Mouse (Mus musculus): ENCODE data around the gene Ipo7. TPM values are rescaled to one million over a fixed set of nuclear protein-coding genes. Genes with fewer than 3 reads are reported as not detected.
A peak's percentile ranks its signal among the peaks of the same experiment; 100 is the strongest.

The Ipo7 gene
- polyA plus RNA-seq, 1 experiment from 2014 or later, result 44.5 TPM

GRCm38 (mm10) chr7:110083386-110084165 is 65.5 kb downstream of the Ipo7 start:
- 65% methylated on average over 13 of the region's 13 CpGs for WGBS
- Histone ChIP-seq H3K4me3 (replicated peaks) (no peak overlapping the region), H3K9ac (replicated peaks) (no peak overlapping the region), H3K4me1 (replicated peaks) (0 out of 2 replicates have a peak, but pooled peaks cover 4% of the 10 kb centered on the region), H3K4me2 (replicated peaks) (no peak overlapping the region), H3K27ac (peak overlapping the region; percentile 59), H3K36me3 (peaks cover 91% of the 10 kb centered on the region), H3K27me3 (no peaks in the 10 kb centered on the region), H3K9me3 (no peaks in the 10 kb centered on the region; the same call in 1 of the 2 replicates)
- ATAC-seq, result peak; percentile 72

GRCm38 (mm10) chr7:110085217-110085616 is 67.1 kb downstream of the Ipo7 start:
- ATAC-seq, result no peak
- Histone ChIP-seq H3K27me3 (no peaks in the 10 kb centered on the region), H3K9me3 (no peaks in the 10 kb centered on the region; the same call in 1 of the 2 replicates), H3K36me3 (peaks cover 89% of the 10 kb centered on the region), H3K4me3 (replicated peaks) (no peak overlapping the region), H3K4me1 (replicated peaks) (0 out of 2 replicates have a peak, but pooled peaks cover 4% of the 10 kb centered on the region), H3K4me2 (replicated peaks) (no peak overlapping the region), H3K9ac (replicated peaks) (no peak overlapping the region), H3K27ac (no peak overlapping the region)

DNA sequence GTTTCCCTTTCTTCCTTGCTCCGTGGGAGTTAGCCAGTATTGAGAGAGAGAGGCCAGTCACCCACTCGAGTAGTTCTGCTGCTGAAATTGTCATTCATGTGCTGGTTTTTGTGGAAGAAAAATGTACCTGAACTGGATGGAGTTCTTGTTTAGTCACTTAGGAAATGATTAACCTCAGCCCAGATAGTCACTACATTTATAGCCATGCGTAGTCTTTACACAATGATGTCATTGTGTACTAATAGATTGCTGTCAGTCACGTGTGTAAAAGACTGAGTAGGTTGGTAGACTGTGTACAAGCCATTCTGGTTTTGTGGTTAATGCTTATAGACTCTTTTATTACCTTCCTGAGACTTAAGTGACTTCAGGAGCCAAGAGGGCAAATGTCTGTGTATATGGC is 69.8 kb downstream of the Ipo7 start:
- no peaks in the 10 kb centered on the region for H3K9me3 ChIP-seq
- H3K4me1 ChIP-seq (replicated peaks), result 0 out of 2 replicates have a peak, but pooled peaks cover 4% of the 10 kb centered on the region
- no peak overlapping the region for H3K27ac ChIP-seq
- H3K4me3 ChIP-seq (replicated peaks), result no peak overlapping the region
- no peak overlapping the region for H3K9ac ChIP-seq (replicated peaks)
- H3K27me3 ChIP-seq, result no peaks in the 10 kb centered on the region
- no peak for ATAC-seq
- H3K36me3 ChIP-seq, result peaks cover 85% of the 10 kb centered on the region
- no peak overlapping the region for H3K4me2 ChIP-seq (replicated peaks)
- WGBS, result 90% methylated on average over 4 of the region's 4 CpGs

DNA sequence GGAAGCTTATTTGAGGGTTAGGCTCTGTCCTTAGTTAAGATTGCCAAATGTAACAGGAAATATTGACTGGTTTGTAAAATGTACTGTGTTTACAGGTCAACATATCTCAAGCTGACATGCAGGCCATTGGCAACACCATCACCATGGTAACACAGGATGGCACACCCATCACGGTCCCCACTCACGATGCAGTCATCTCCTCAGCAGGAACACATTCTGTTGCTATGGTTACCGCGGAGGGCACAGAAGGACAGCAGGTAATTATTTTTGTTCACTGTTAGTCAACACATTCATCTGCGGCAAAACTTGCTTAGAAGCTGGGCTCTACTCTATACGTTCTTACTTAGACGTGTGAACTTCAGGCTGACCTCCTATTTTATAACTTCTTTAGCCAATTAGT is 73.6 kb downstream of the Ipo7 start:
- H3K9me3 ChIP-seq, result no peaks in the 10 kb centered on the region
- no peak overlapping the region for H3K9ac ChIP-seq (replicated peaks)
- H3K27me3 ChIP-seq, result no peaks in the 10 kb centered on the region
- H3K27ac ChIP-seq, result no peak overlapping the region
- no peak overlapping the region for H3K4me3 ChIP-seq (replicated peaks)
- 65% methylated on average over 7 of the region's 7 CpGs for WGBS
- no peak overlapping the region for H3K4me2 ChIP-seq (replicated peaks)
- H3K4me1 ChIP-seq (replicated peaks), result no peaks in the 10 kb centered on the region
- peaks cover 87% of the 10 kb centered on the region for H3K36me3 ChIP-seq
- ATAC-seq, result no peak

DNA sequence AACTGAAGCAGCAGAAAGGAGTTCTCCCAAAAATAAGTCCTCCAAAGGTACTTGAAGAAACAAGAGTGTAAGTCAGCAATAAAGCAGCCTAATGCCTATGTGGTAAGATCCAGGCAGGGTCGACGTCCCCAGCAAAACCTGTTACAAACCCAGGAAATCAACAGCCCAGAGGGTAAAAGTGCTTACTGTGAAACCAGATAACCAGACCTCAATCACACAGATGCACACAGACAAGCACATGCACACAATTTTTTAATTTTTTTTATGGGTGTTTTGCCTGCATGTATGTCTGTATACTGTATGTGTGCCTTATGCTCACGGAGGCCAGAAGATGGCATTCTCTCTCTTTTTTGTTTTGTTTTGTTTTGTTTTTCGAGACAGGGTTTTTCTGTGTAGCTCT is 78.3 kb downstream of the Ipo7 start:
- Histone ChIP-seq H3K9ac (replicated peaks) (no peak overlapping the region), H3K9me3 (no peaks in the 10 kb centered on the region), H3K4me2 (replicated peaks) (no peak overlapping the region), H3K4me3 (replicated peaks) (no peak overlapping the region), H3K4me1 (replicated peaks) (no peaks in the 10 kb centered on the region), H3K27me3 (no peaks in the 10 kb centered on the region), H3K36me3 (peaks cover 65% of the 10 kb centered on the region), H3K27ac (no peak overlapping the region)
- ATAC-seq, result no peak
- WGBS, result 94% methylated on average over 4 of the region's 4 CpGs

DNA sequence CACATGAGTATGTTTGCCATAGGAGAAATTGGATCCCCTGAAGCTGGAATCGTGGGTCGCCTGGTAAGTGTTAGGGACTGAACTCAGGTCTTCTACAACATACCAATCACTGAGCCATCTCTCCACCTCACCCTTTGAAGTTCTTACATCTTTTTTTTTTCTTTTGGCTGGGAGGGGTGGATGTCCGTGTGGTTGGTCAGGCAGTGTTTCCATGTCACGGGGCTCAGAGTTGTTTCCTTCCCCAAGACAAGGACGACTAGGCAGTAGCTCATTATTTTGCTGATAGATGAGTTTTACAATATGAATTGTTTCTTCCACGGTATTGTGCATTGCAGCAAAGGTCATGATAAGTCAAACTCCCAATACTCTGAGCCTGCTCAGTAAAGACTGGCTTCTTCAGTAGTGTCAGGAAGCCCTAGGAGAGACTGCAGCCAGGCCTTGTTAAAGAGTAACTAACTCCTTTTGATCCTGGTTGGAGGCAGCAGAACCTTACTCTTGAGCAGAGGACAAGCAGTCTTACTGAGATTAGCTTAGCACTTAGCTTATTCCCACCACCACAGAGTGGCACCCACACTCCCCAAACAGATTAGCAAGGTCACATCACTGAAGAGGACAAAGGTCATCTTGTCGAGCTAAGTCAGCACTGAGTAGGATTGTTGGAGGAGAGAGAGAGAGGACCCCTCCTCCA is 79.2 kb downstream of the Ipo7 start:
- H3K27ac ChIP-seq, result no peak overlapping the region
- H3K4me3 ChIP-seq (replicated peaks), result no peak overlapping the region
- H3K36me3 ChIP-seq, result peaks cover 55% of the 10 kb centered on the region
- H3K4me1 ChIP-seq (replicated peaks), result no peaks in the 10 kb centered on the region
- no peak overlapping the region for H3K9ac ChIP-seq (replicated peaks)
- no peak for ATAC-seq
- H3K9me3 ChIP-seq, result no peaks in the 10 kb centered on the region
- no peak overlapping the region for H3K4me2 ChIP-seq (replicated peaks)
- WGBS, result 75% methylated on average over 7 of the region's 7 CpGs
- H3K27me3 ChIP-seq, result no peaks in the 10 kb centered on the region

- no peaks in the 10 kb centered on the region for H3K27me3 ChIP-seq
- no peak overlapping the region for H3K9ac ChIP-seq (replicated peaks)
- 54% methylated on average over 6 of the region's 6 CpGs for WGBS
- H3K4me1 ChIP-seq (replicated peaks), result no peaks in the 10 kb centered on the region
- H3K4me3 ChIP-seq (replicated peaks), result no peak overlapping the region
- no peak for ATAC-seq
- peaks cover 21% of the 10 kb centered on the region for H3K36me3 ChIP-seq
- no peaks in the 10 kb centered on the region for H3K9me3 ChIP-seq
- H3K4me2 ChIP-seq (replicated peaks), result no peak overlapping the region
- H3K27ac ChIP-seq, result no peak overlapping the region
These were observed 82.8 kb downstream of the Ipo7 start for GRCm38 (mm10) chr7:110100854-110101253.

DNA sequence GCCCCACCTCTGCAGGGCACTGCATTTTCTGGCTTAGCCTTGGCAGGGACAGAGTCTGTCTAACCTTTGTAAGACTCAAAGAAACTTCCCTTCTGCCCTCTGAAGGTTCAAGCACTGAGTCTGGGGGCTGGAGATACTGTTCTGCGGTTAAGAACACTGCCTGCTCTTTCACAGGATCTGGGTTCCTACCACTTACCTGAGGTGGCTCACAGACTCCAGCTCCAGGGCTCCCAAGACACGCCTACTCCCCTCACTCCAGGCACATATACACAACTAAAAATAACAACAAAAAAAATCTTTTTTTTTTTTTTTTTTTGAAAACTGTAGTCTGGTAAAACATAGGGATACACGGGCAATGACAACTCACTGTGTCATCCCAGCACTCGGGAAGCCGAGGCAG is 83.2 kb downstream of the Ipo7 start:
- Histone ChIP-seq H3K9ac (replicated peaks) (no peak overlapping the region), H3K4me2 (replicated peaks) (no peak overlapping the region), H3K9me3 (no peaks in the 10 kb centered on the region), H3K27me3 (no peaks in the 10 kb centered on the region), H3K36me3 (peaks cover 17% of the 10 kb centered on the region), H3K4me1 (replicated peaks) (no peaks in the 10 kb centered on the region), H3K27ac (no peak overlapping the region), H3K4me3 (replicated peaks) (no peak overlapping the region)
- no peak for ATAC-seq
- WGBS, result 80% methylated on average over 5 of the region's 5 CpGs

DNA sequence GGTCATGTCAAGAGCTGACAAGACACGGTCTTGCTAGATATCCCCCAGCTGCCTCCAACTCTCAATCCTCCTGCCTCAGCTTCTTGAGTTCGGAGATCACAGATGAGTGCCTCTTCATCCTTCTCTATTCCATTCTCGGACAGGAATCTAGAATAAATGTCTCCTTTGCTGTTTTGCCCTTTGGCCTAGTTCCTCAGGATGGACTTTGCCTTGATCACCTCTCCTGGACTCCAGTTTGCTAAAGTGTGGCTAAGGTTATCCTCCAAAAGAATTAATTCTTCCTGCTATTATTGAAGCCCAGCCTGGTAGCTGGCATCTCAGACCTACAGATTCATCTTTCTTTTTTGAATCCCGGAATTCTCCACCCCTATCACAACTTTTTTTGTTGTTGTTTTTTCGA is 87.0 kb downstream of the Ipo7 start:
- 84% methylated on average over 5 of the region's 5 CpGs for WGBS
- Histone ChIP-seq H3K27ac (no peak overlapping the region), H3K9ac (replicated peaks) (no peak overlapping the region), H3K27me3 (no peaks in the 10 kb centered on the region), H3K4me2 (replicated peaks) (no peak overlapping the region), H3K4me3 (replicated peaks) (no peak overlapping the region), H3K9me3 (no peaks in the 10 kb centered on the region), H3K36me3 (no peaks in the 10 kb centered on the region), H3K4me1 (replicated peaks) (peaks cover 6% of the 10 kb centered on the region)
- ATAC-seq, result no peak

Other genes starting within 250 kb of the Ipo7 start
- gene Nrip3, start 236.2 kb upstream of the Ipo7 start, polyA plus RNA-seq (2015; fragmentation: Nextera tagmentation; extraction: Ambion mirVana), result 2.0 and 2.2 TPM in 2 replicates
- 1.5 and 1.7 TPM in 2 replicates for gene Scube2, start 152.6 kb upstream of the Ipo7 start, polyA plus RNA-seq (2015; fragmentation: Nextera tagmentation; extraction: Ambion mirVana)
- 44.4 and 44.8 TPM in 2 replicates for gene Dennd5a, start 57.8 kb upstream of the Ipo7 start, polyA plus RNA-seq (2015; fragmentation: Nextera tagmentation; extraction: Ambion mirVana)
- 66.1 and 73.4 TPM in 2 replicates for gene Tmem41b, start 31.3 kb upstream of the Ipo7 start, polyA plus RNA-seq (2015; fragmentation: Nextera tagmentation; extraction: Ambion mirVana)
- gene Zfp143, start 42.9 kb downstream of the Ipo7 start, polyA plus RNA-seq (2015; fragmentation: Nextera tagmentation; extraction: Ambion mirVana), result 23.1 and 27.1 TPM in 2 replicates
- 7.3 and 9.8 TPM in 2 replicates for gene Wee1, start 103.8 kb downstream of the Ipo7 start, polyA plus RNA-seq (2015; fragmentation: Nextera tagmentation; extraction: Ambion mirVana)
- gene Swap70, start 203.4 kb downstream of the Ipo7 start, polyA plus RNA-seq (2015; fragmentation: Nextera tagmentation; extraction: Ambion mirVana), result 10.2 TPM in 2 replicates

Data from midbrain, embryonic 13.5 days (tissue).